Mouse (Mus musculus) heart, adult 2 months (tissue): ENCODE results near the gene Crip3.

Source experiments
- EP300 ChIP-seq: fragments of 200-500 bp; IDR thresholded peaks from 2 replicates; pipeline ENCODE4 v1.6.1; 2011; ENCODE audit warnings: low read depth, low read length, control low read depth; ENCODE audit not compliant: insufficient read depth
- POLR2A ChIP-seq: fragments of 200-500 bp; IDR thresholded peaks from 2 replicates; pipeline ENCODE4 v1.6.1; 2011; ENCODE audit warnings: mild to moderate bottlenecking, low read depth, low read length, control low read depth; ENCODE audit not compliant: insufficient read depth

DNA sequence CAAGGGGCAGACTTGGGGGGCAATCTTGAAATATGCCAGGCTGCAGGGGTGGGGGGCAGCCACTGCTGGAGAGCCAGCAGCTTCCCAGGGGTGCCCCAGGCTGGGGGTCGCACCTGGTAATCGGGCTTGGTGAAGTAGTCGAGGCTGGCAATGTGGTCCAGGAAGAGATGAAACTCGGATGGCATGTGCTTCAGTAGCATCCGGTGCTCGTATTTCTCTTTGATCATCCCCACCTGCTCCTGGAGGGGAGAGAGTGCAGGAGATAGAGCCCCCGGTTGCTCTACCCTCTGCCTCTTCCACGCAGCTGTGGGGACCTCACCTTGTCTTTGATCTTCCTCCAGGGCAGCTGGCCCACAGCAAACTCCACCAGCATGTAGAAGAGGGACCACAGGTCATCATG lies 47.9 kb downstream of the Crip3 start:
- TF ChIP-seq EP300: no peak
- TF ChIP-seq POLR2A: no peak
